Mouse (Mus musculus) erythroblast, embryonic 14.5 days (primary cell): ENCODE results near the gene Nol7.

Experiments used
- GATA1 ChIP-seq: IDR thresholded peaks from 2 replicates; pipeline ENCODE4 v1.6.1; 2012; ENCODE audit warnings: low read length, inconsistent platforms, mixed read lengths
- TAL1 ChIP-seq: IDR thresholded peaks from 3 replicates; pipeline ENCODE4 v1.6.1; 2012; ENCODE audit warnings: low read length, inconsistent platforms, mixed read lengths

DNA sequence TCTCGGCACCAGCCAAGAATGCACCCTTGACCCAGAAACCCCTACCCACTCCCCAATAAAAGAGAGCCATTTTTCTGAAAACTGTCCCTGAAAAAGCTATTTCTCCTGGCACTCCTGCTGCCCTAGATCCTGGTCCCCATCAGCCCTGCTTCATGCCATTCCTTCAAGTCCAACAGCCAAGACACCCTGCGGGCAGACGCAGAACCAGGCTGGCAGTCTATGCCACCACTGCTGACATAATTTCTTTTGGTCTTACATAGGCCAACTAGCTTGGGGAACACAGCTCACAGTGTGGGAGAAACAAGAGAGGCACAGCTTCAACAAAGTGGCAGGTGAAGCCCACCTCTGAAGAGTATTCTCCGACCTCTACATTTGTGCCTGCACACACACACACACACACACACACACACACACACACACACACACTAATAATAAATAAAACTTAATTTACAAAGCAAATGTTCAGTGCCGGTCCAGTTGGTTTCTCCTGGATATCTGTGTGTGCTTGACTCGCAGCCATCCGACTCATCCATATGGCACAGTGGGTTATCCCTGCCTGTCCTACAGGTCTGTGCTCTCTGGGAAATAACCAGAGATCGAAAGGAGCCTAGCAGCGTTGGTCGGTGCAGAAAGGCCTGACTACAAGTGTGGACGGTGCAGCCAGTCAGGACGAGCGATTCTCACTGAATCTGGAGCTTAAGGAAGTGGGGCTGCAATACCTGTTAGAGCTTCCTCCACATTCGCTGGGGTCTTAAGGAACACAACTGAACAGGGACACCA is 41.7 kb upstream of the Nol7 start:
- no peak for TF ChIP-seq GATA1
- no peak for TF ChIP-seq TAL1
